ENCODE assay signal across 26 mouse cellular contexts in the genomic region with DNA sequence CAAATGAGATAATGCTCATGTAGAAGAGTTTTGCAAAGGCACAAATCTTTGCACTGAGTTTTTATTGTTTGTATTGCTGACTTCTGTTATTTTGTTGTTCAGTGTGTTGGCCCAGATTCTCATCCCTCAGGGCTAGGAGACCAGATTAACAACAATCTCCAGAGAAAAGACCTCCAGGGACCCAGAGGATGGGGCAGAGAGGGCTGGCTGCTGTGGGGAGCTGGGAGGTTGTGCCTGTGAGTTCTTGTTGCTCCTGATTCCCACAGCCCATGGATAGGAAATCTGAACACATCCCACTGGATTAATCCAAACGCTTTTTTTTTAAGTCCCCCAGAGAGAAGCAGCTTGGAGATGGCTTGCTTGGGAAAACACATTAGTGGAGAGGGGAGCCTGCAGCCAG.
A peak's percentile ranks its signal among the peaks of the same experiment; 100 is the strongest.
DNase-seq lines count a peak whose midpoint lies in the region; ATAC-seq lines count a peak whose summit lies in the region.
"Had no signal": no experiment of that assay in that cellular context is flagged by ENCODE, and none has a peak within 500 bp of the region (broad histone marks: within the 10 kb centered on the region; RNA-seq: fewer than 3 reads in every experiment).

No protein-coding gene starts in this region.

- no peak overlapping the region for H3K4me3 ChIP-seq in hindbrain, embryonic 10.5 days
- no peak overlapping the region for H3K4me3 ChIP-seq in hindbrain, embryonic 11.5 days (ENCODE audit: low read depth, low read length)
- no peak overlapping the region for H3K4me3 ChIP-seq in midbrain, embryonic 11.5 days (ENCODE audit: low read depth, low read length)
- no peak overlapping the region for H3K4me3 ChIP-seq in midbrain, embryonic 13.5 days (replicated peaks)
- H3K4me3 ChIP-seq: embryonic facial prominence, embryonic 12.5 days; erythroblast, embryonic 14.5 days; heart, embryonic 15.5 days; hindbrain, embryonic 12.5 days; limb, embryonic 13.5 days; liver, embryonic 12.5 days; midbrain, embryonic 15.5 days; neural tube, embryonic 12.5 days had no signal

- ATAC-seq in hindbrain, embryonic 11.5 days (ENCODE audit: low FRiP score) = no peak
- no peak for ATAC-seq in midbrain, embryonic 11.5 days (ENCODE audit: low FRiP score)
- ATAC-seq in midbrain, embryonic 13.5 days = no peak
- ATAC-seq: forebrain, embryonic 14.5 days; intestine, postnatal 0 days; liver, embryonic 12.5 days; midbrain, embryonic 15.5 days; Patski had no signal

- no peak overlapping the region for H3K4me2 ChIP-seq in hindbrain, embryonic 11.5 days (replicated peaks; ENCODE audit: low read depth, low read length)
- no peak overlapping the region for H3K4me2 ChIP-seq in midbrain, embryonic 11.5 days
- H3K4me2 ChIP-seq in midbrain, embryonic 13.5 days (replicated peaks) = no peak overlapping the region
- H3K4me2 ChIP-seq: embryonic facial prominence, embryonic 12.5 days; heart, embryonic 15.5 days; hindbrain, embryonic 12.5 days; limb, embryonic 13.5 days; liver, embryonic 12.5 days; midbrain, embryonic 15.5 days; neural tube, embryonic 12.5 days had no signal

- peaks cover 26% of the 10 kb centered on the region for H3K4me1 ChIP-seq in hindbrain, embryonic 10.5 days (replicated peaks)
- no peaks in the 10 kb centered on the region for H3K4me1 ChIP-seq in hindbrain, embryonic 11.5 days (replicated peaks; ENCODE audit: control insufficient read depth, insufficient read depth, low read length)
- peaks cover 3% of the 10 kb centered on the region for H3K4me1 ChIP-seq in midbrain, embryonic 11.5 days (ENCODE audit: control insufficient read depth, insufficient read depth, low read length)
- H3K4me1 ChIP-seq in midbrain, embryonic 13.5 days (replicated peaks) = peaks cover 16% of the 10 kb centered on the region
- H3K4me1 ChIP-seq: embryonic facial prominence, embryonic 12.5 days; heart, embryonic 15.5 days; limb, embryonic 13.5 days; liver, embryonic 12.5 days had no signal

- peak; percentile 28 for DNase-seq in gastrocnemius, postnatal 25 days
- DNase-seq in gastrocnemius, adult 8-10 months (ENCODE audit: low spot score in 2 of 2) = no peak
- no peak for DNase-seq in hindbrain, embryonic 10.5 days (ENCODE audit: low spot score)
- no peak for DNase-seq in hindbrain, embryonic 11.5 days (ENCODE audit: low spot score)
- DNase-seq in midbrain, embryonic 11.5 days (ENCODE audit: low spot score, missing footprints) = peak; percentile 68
- DNase-seq in skeletal muscle tissue, adult 2 months (ENCODE audit: low read depth, low spot score) = peak; percentile 10
- DNase-seq: adrenal gland, adult 2 months; B cell, adult 2 months; cerebellum, adult 11-12 months; cerebellum, postnatal 14 days; kidney, postnatal 25 days; lung, adult 18-20 months had no signal

- no peaks in the 10 kb centered on the region for H3K36me3 ChIP-seq in hindbrain, embryonic 10.5 days
- no peaks in the 10 kb centered on the region for H3K36me3 ChIP-seq in hindbrain, embryonic 11.5 days (ENCODE audit: control insufficient read depth, insufficient read depth, low read length)
- no peaks in the 10 kb centered on the region for H3K36me3 ChIP-seq in midbrain, embryonic 11.5 days (ENCODE audit: control insufficient read depth, insufficient read depth, low read length)
- no peaks in the 10 kb centered on the region for H3K36me3 ChIP-seq in midbrain, embryonic 13.5 days
- H3K36me3 ChIP-seq: embryonic facial prominence, embryonic 12.5 days; G1E; heart, embryonic 15.5 days; hindbrain, embryonic 12.5 days; limb, embryonic 13.5 days; liver, embryonic 12.5 days; midbrain, embryonic 15.5 days; neural tube, embryonic 12.5 days had no signal

- H3K9ac ChIP-seq in hindbrain, embryonic 11.5 days (ENCODE audit: low read depth, low read length) = no peak overlapping the region
- no peak overlapping the region for H3K9ac ChIP-seq in midbrain, embryonic 11.5 days (ENCODE audit: low read length)
- H3K9ac ChIP-seq in midbrain, embryonic 13.5 days (replicated peaks) = no peak overlapping the region
- H3K9ac ChIP-seq: embryonic facial prominence, embryonic 12.5 days; heart, embryonic 15.5 days; hindbrain, embryonic 12.5 days; limb, embryonic 13.5 days; liver, embryonic 12.5 days; midbrain, embryonic 15.5 days; neural tube, embryonic 12.5 days had no signal

- no peaks in the 10 kb centered on the region for H3K9me3 ChIP-seq in hindbrain, embryonic 10.5 days
- H3K9me3 ChIP-seq in hindbrain, embryonic 11.5 days (ENCODE audit: control insufficient read depth, low read length) = no peaks in the 10 kb centered on the region
- H3K9me3 ChIP-seq in midbrain, embryonic 11.5 days (ENCODE audit: control insufficient read depth, low read length) = no peaks in the 10 kb centered on the region
- no peaks in the 10 kb centered on the region for H3K9me3 ChIP-seq in midbrain, embryonic 13.5 days
- H3K9me3 ChIP-seq: embryonic facial prominence, embryonic 12.5 days; G1E; heart, embryonic 15.5 days; hindbrain, embryonic 12.5 days; limb, embryonic 13.5 days; liver, embryonic 12.5 days; midbrain, embryonic 15.5 days; neural tube, embryonic 12.5 days had no signal

- peak overlapping the region; percentile 67 for H3K27ac ChIP-seq in hindbrain, embryonic 10.5 days
- no peak overlapping the region for H3K27ac ChIP-seq in hindbrain, embryonic 11.5 days (ENCODE audit: low read depth, low read length)
- H3K27ac ChIP-seq in midbrain, embryonic 11.5 days (ENCODE audit: low read depth, low read length) = no peak overlapping the region
- no peak overlapping the region for H3K27ac ChIP-seq in midbrain, embryonic 13.5 days
- H3K27ac ChIP-seq: embryonic facial prominence, embryonic 12.5 days; heart, embryonic 15.5 days; hindbrain, embryonic 12.5 days; limb, embryonic 13.5 days; liver, embryonic 12.5 days; midbrain, embryonic 15.5 days; neural tube, embryonic 12.5 days had no signal

- WGBS in hindbrain, embryonic 10.5 days = 9% methylated on average over 1 of the region's 1 CpGs
- WGBS in hindbrain, embryonic 11.5 days = 10% methylated on average over 1 of the region's 1 CpGs
- 4% methylated on average over 1 of the region's 1 CpGs for WGBS in midbrain, embryonic 11.5 days
- WGBS in midbrain, embryonic 13.5 days = 3% methylated on average over 1 of the region's 1 CpGs

- no peaks in the 10 kb centered on the region for H3K27me3 ChIP-seq in hindbrain, embryonic 10.5 days (ENCODE audit: insufficient read depth, poor library complexity, severe bottlenecking)
- no peaks in the 10 kb centered on the region for H3K27me3 ChIP-seq in hindbrain, embryonic 11.5 days (ENCODE audit: control insufficient read depth, insufficient read depth, low read length)
- H3K27me3 ChIP-seq in midbrain, embryonic 11.5 days (ENCODE audit: control insufficient read depth, insufficient read depth, low read length) = no peaks in the 10 kb centered on the region
- H3K27me3 ChIP-seq in midbrain, embryonic 13.5 days = no peaks in the 10 kb centered on the region
- H3K27me3 ChIP-seq: CH12.LX; embryonic facial prominence, embryonic 12.5 days; heart, embryonic 15.5 days; hindbrain, embryonic 12.5 days; limb, embryonic 13.5 days; liver, embryonic 12.5 days; midbrain, embryonic 15.5 days; neural tube, embryonic 12.5 days; Patski had no signal

Comparison
In these comparisons a context has a peak if more than half of its experiments do, and no peak if none do; other contexts are left out.
1. DNase-seq: peak in gastrocnemius, postnatal 25 days (single experiment), midbrain, embryonic 11.5 days (single experiment) and skeletal muscle tissue, adult 2 months (single experiment); none in gastrocnemius, adult 8-10 months (0 of 2), hindbrain, embryonic 10.5 days (single experiment) and hindbrain, embryonic 11.5 days (single experiment).